ENCODE assay signal across 9 mouse cellular contexts in the genomic region with DNA sequence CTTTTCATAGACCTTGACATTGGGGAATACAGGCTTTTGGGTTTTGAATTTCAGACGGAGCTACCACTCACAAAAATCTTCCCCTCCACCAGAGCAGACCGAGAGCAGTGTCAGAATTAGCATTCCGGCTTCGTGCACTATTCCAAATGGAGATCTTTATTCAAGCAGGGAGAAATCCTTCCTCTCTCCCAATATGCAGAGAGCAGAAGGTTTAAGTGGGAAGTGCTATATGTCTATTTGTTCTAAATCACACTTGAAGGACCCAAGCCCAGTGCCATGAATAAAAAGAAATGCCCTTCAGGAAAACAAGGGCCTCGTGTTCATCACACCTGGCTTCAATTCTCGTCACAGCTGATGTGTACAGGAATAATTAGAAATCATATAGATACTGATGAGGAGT.
"Had no signal": no experiment of that assay in that cellular context is flagged by ENCODE, and none has a peak within 500 bp of the region (broad histone marks: within the 10 kb centered on the region; RNA-seq: fewer than 3 reads in every experiment).

No protein-coding gene starts in this region.

- DNase-seq: kidney, adult 11 months; kidney, adult 9 months; kidney, postnatal 36 days; layer of hippocampus, adult 9-11 months; lung, postnatal 14 days; retina, postnatal 1 day; thymus, postnatal 4 days had no signal

- ATAC-seq: liver, embryonic 12.5 days; midbrain, embryonic 16.5 days had no signal
